Mouse (Mus musculus): ENCODE measurements at regions not wholly inside any gene's neighbourhood (a gene's known extent, or its start where the extent isn't known, plus 50 kb on each side); places are given as distances from the start of the nearest gene placed in this dataset.

DNA sequence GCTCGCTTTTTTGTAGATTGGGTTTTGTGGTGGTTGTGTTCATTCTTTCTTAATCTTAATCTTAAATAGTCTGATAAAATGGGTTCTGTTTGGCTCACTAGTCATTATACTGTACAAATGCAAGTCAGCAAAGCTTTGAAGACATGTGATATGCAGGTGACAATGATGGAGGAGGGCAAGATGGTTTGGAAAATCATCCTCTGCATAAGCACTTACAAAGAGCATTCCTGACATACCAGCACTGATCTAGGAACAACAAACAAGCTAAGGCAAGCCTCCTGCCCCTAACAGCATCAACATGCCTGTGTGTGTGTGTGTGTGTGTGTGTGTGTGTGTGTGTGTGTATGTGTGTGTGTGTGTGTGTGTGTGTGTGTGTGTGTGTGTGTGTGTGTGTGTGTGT, 514.3 kb downstream of the Tmem38b start:
- TF ChIP-seq CTCF (IDR thresholded peaks at IDR 0.05; ENCODE audit: insufficient read depth, low read length) (no peak), POLR2A (IDR thresholded peaks at IDR 0.05; ENCODE audit: borderline replicate concordance, extremely low read depth, low read depth, low read length) (no peak)
